In the genomic region with DNA sequence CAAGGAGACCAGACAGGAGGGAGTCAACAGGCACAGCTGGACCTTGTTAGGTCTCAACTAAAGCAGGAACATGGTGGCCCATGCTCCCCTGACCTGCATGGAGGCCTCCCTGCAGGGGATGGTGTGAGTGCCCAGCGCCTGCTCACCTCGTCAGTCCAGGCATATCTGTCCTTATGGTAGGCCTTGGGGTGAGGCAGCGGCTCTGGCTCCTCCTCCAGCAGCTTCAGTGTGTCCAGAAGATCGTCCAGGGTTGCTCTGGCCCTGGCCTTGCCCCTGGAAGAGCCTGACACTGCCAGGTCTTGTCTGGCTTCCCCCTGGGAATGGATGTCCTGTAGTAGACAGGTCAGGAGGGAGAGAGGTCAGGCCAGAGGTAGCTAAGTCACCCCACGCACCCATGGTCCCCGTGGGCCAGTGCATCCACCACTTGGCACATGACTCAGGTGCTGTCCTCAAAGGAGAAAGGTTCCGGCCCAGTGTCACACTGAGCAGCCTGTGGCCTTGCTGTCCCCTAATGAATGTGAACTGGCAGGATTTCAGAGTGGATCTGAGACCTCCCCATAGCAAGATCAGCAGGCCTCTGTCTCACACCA, we compare ENCODE assay signal across 32 mouse cellular contexts. TPM values are rescaled to one million over a fixed set of nuclear protein-coding genes. Genes with fewer than 3 reads are reported as not detected.
DNase-seq lines count a peak whose midpoint lies in the region; ATAC-seq lines count a peak whose summit lies in the region.
"Had no signal": no experiment of that assay in that cellular context is flagged by ENCODE, and none has a peak within 500 bp of the region (broad histone marks: within the 10 kb centered on the region; RNA-seq: fewer than 3 reads in every experiment).

No protein-coding gene starts in this region.

- 68% methylated on average over 7 of the region's 7 CpGs for WGBS in hindbrain, embryonic 10.5 days
- WGBS in hindbrain, embryonic 14.5 days = 82% methylated on average over 7 of the region's 7 CpGs
- WGBS in neural tube, embryonic 11.5 days = 84% methylated on average over 7 of the region's 7 CpGs
- WGBS in neural tube, embryonic 15.5 days = 88% methylated on average over 7 of the region's 7 CpGs
- 71% methylated on average over 7 of the region's 7 CpGs for WGBS in embryonic facial prominence, embryonic 13.5 days
- 83% methylated on average over 7 of the region's 7 CpGs for WGBS in heart, embryonic 10.5 days

- ATAC-seq in hindbrain, embryonic 14.5 days (ENCODE audit: low FRiP score) = no peak
- ATAC-seq in neural tube, embryonic 11.5 days (ENCODE audit: insufficient read depth, low FRiP score, low TSS enrichment) = no peak
- no peak for ATAC-seq in neural tube, embryonic 15.5 days (ENCODE audit: low FRiP score)
- ATAC-seq in embryonic facial prominence, embryonic 13.5 days (ENCODE audit: insufficient number of reproducible peaks, insufficient read depth, low FRiP score, low TSS enrichment, low read depth) = no peak
- ATAC-seq: forebrain, embryonic 15.5 days; intestine, embryonic 16.5 days; midbrain, embryonic 16.5 days had no signal

- peak overlapping the region; percentile 18; the same call in 1 of the 2 replicates for H3K27ac ChIP-seq in hindbrain, embryonic 10.5 days
- H3K27ac ChIP-seq in hindbrain, embryonic 14.5 days = no peak overlapping the region
- no peak overlapping the region for H3K27ac ChIP-seq in neural tube, embryonic 11.5 days (ENCODE audit: low read depth, low read length)
- no peak overlapping the region for H3K27ac ChIP-seq in neural tube, embryonic 15.5 days (replicated peaks)
- H3K27ac ChIP-seq in embryonic facial prominence, embryonic 13.5 days = no peak overlapping the region
- H3K27ac ChIP-seq in heart, embryonic 10.5 days = no peak overlapping the region
- H3K27ac ChIP-seq: forebrain, embryonic 15.5 days; gastrocnemius, adult 2 months; heart, embryonic 13.5 days; kidney, postnatal 0 days; left cerebral cortex, adult 2 months; limb, embryonic 13.5 days; lung, embryonic 15.5 days; stomach, postnatal 0 days had no signal

- H3K9me3 ChIP-seq in hindbrain, embryonic 10.5 days = no peaks in the 10 kb centered on the region
- no peaks in the 10 kb centered on the region for H3K9me3 ChIP-seq in hindbrain, embryonic 14.5 days (ENCODE audit: control insufficient read depth, low read length)
- no peaks in the 10 kb centered on the region for H3K9me3 ChIP-seq in neural tube, embryonic 11.5 days (ENCODE audit: control insufficient read depth, low read length)
- no peaks in the 10 kb centered on the region for H3K9me3 ChIP-seq in neural tube, embryonic 15.5 days (replicated peaks)
- no peaks in the 10 kb centered on the region for H3K9me3 ChIP-seq in embryonic facial prominence, embryonic 13.5 days
- no peaks in the 10 kb centered on the region for H3K9me3 ChIP-seq in heart, embryonic 10.5 days
- H3K9me3 ChIP-seq: forebrain, embryonic 15.5 days; heart, embryonic 13.5 days; limb, embryonic 13.5 days; lung, embryonic 15.5 days had no signal

- H3K9ac ChIP-seq in hindbrain, embryonic 14.5 days = no peak overlapping the region
- H3K9ac ChIP-seq in neural tube, embryonic 11.5 days (ENCODE audit: low read length) = no peak overlapping the region
- H3K9ac ChIP-seq in neural tube, embryonic 15.5 days (replicated peaks) = no peak overlapping the region
- H3K9ac ChIP-seq in embryonic facial prominence, embryonic 13.5 days = 0 out of 2 replicates have a peak overlapping the region, but pooled peaks have one; percentile 44
- H3K9ac ChIP-seq: forebrain, embryonic 15.5 days; heart, embryonic 13.5 days; limb, embryonic 13.5 days; lung, embryonic 15.5 days had no signal

- no peak for DNase-seq in hindbrain, embryonic 10.5 days (ENCODE audit: low spot score)
- no peak for DNase-seq in hindbrain, embryonic 14.5 days (ENCODE audit: low spot score)
- peak; percentile 8 for DNase-seq in neural tube, embryonic 11.5 days (ENCODE audit: low spot score)
- DNase-seq in adrenal gland, postnatal 10 days = peak; percentile 67
- DNase-seq in frontal cortex, adult 2 months (ENCODE audit: extremely low spot score in 1 of 2, low spot score in 1 of 2) = no peak
- no peak for DNase-seq in heart, embryonic 10.5 days (ENCODE audit: low spot score)
- DNase-seq: cerebellum, adult 18-20 months; cerebellum, postnatal 10 days; gastrocnemius, adult 2 months; gastrocnemius, postnatal 36 days; heart, adult 18-20 months; heart, postnatal 10 days; kidney, adult 8-10 months; kidney, postnatal 4 days; right cerebral cortex, adult 18-20 months; spleen, adult 18-20 months; thymus, adult 18-20 months; thymus, postnatal 25 days had no signal

- H3K4me1 ChIP-seq in hindbrain, embryonic 10.5 days (replicated peaks) = peaks cover 50% of the 10 kb centered on the region
- H3K4me1 ChIP-seq in hindbrain, embryonic 14.5 days (replicated peaks; ENCODE audit: control insufficient read depth, insufficient read depth, low read length) = 0 out of 2 replicates have a peak, but pooled peaks cover 4% of the 10 kb centered on the region
- peaks cover 11% of the 10 kb centered on the region; the same call in 1 of the 2 replicates for H3K4me1 ChIP-seq in neural tube, embryonic 11.5 days (ENCODE audit: control insufficient read depth, insufficient read depth, low read length)
- peaks cover 19% of the 10 kb centered on the region for H3K4me1 ChIP-seq in neural tube, embryonic 15.5 days
- H3K4me1 ChIP-seq in embryonic facial prominence, embryonic 13.5 days = peaks cover 22% of the 10 kb centered on the region
- H3K4me1 ChIP-seq in heart, embryonic 10.5 days = peaks cover 60% of the 10 kb centered on the region
- H3K4me1 ChIP-seq: forebrain, embryonic 15.5 days; heart, embryonic 13.5 days; lung, embryonic 15.5 days had no signal

- no peak overlapping the region for H3K4me2 ChIP-seq in hindbrain, embryonic 14.5 days (replicated peaks)
- no peak overlapping the region for H3K4me2 ChIP-seq in neural tube, embryonic 11.5 days (ENCODE audit: low read depth)
- H3K4me2 ChIP-seq in neural tube, embryonic 15.5 days = no peak overlapping the region
- no peak overlapping the region for H3K4me2 ChIP-seq in embryonic facial prominence, embryonic 13.5 days
- H3K4me2 ChIP-seq: forebrain, embryonic 15.5 days; heart, embryonic 13.5 days; limb, embryonic 13.5 days; liver, embryonic 11.5 days; lung, embryonic 15.5 days had no signal

- H3K27me3 ChIP-seq in hindbrain, embryonic 10.5 days (ENCODE audit: insufficient read depth, poor library complexity, severe bottlenecking) = peaks cover 73% of the 10 kb centered on the region
- H3K27me3 ChIP-seq in hindbrain, embryonic 14.5 days (ENCODE audit: control insufficient read depth, insufficient read depth, low read length) = no peaks in the 10 kb centered on the region
- no peaks in the 10 kb centered on the region for H3K27me3 ChIP-seq in neural tube, embryonic 11.5 days (ENCODE audit: control insufficient read depth, insufficient read depth, low read length)
- H3K27me3 ChIP-seq in neural tube, embryonic 15.5 days (replicated peaks) = no peaks in the 10 kb centered on the region
- H3K27me3 ChIP-seq in embryonic facial prominence, embryonic 13.5 days = no peaks in the 10 kb centered on the region
- H3K27me3 ChIP-seq in heart, embryonic 10.5 days (ENCODE audit: insufficient read depth, poor library complexity, severe bottlenecking) = peaks cover 4% of the 10 kb centered on the region; the same call in 1 of the 2 replicates
- H3K27me3 ChIP-seq: forebrain, embryonic 15.5 days; heart, embryonic 13.5 days; limb, embryonic 13.5 days; lung, embryonic 15.5 days had no signal

- no peak overlapping the region for H3K4me3 ChIP-seq in hindbrain, embryonic 10.5 days
- no peak overlapping the region for H3K4me3 ChIP-seq in hindbrain, embryonic 14.5 days (replicated peaks; ENCODE audit: low read length)
- no peak overlapping the region for H3K4me3 ChIP-seq in neural tube, embryonic 11.5 days (ENCODE audit: low read depth, low read length)
- no peak overlapping the region for H3K4me3 ChIP-seq in neural tube, embryonic 15.5 days (replicated peaks)
- no peak overlapping the region for H3K4me3 ChIP-seq in embryonic facial prominence, embryonic 13.5 days
- H3K4me3 ChIP-seq in heart, embryonic 10.5 days = no peak overlapping the region
- H3K4me3 ChIP-seq: forebrain, embryonic 15.5 days; gastrocnemius, adult 2 months; heart, embryonic 13.5 days; left cerebral cortex, adult 2 months; limb, embryonic 13.5 days; lung, embryonic 15.5 days; myocyte had no signal

- H3K36me3 ChIP-seq in hindbrain, embryonic 10.5 days = peaks cover 98% of the 10 kb centered on the region
- H3K36me3 ChIP-seq in hindbrain, embryonic 14.5 days (replicated peaks; ENCODE audit: control insufficient read depth, insufficient read depth) = peaks cover 87% of the 10 kb centered on the region
- peaks cover 28% of the 10 kb centered on the region for H3K36me3 ChIP-seq in neural tube, embryonic 11.5 days (ENCODE audit: control insufficient read depth, insufficient read depth, low read length)
- H3K36me3 ChIP-seq in neural tube, embryonic 15.5 days = peaks cover 70% of the 10 kb centered on the region
- H3K36me3 ChIP-seq in embryonic facial prominence, embryonic 13.5 days = peaks cover 98% of the 10 kb centered on the region
- peaks cover 97% of the 10 kb centered on the region for H3K36me3 ChIP-seq in heart, embryonic 10.5 days

RNA-seq across cellular contexts. Expression of a gene that starts 14.8 kb away (rescaled TPM):
- polyA plus RNA-seq in hindbrain, embryonic 10.5 days (2016; fragmentation: Nextera tagmentation; extraction: Ambion mirVana) = 39.6 and 45.4 TPM in 2 replicates
- polyA plus RNA-seq in hindbrain, embryonic 14.5 days (2014; fragmentation: Nextera tagmentation; extraction: Ambion mirVana) = 27.8 and 28.1 TPM in 2 replicates
- 28.4 and 32.2 TPM in 2 replicates for polyA plus RNA-seq in neural tube, embryonic 11.5 days (2014; fragmentation: Nextera tagmentation; extraction: Ambion mirVana)
- polyA plus RNA-seq in neural tube, embryonic 15.5 days (2015; fragmentation: Nextera tagmentation; extraction: Ambion mirVana) = 26.0 and 27.2 TPM in 2 replicates
- 10 to 100 TPM; 52.2 to 87.4 TPM for total RNA-seq in adrenal gland, postnatal 10 days (2021)
- polyA plus RNA-seq in embryonic facial prominence, embryonic 13.5 days (2015; fragmentation: Nextera tagmentation; extraction: Ambion mirVana) = 30.3 and 31.3 TPM in 2 replicates
- 38.8 and 43.4 TPM in 2 replicates for polyA plus RNA-seq in frontal cortex, adult 2 months (2012; rRNA removed)
- 21.1 and 29.0 TPM in 2 replicates for polyA plus RNA-seq in heart, embryonic 10.5 days (2016; fragmentation: Nextera tagmentation; extraction: Ambion mirVana)

RNA-seq across cellular contexts. Expression of a gene that starts 24.9 kb away (rescaled TPM):
- 1.6 and 3.2 TPM in 2 replicates for polyA plus RNA-seq in hindbrain, embryonic 10.5 days (2016; fragmentation: Nextera tagmentation; extraction: Ambion mirVana)
- 45.3 and 49.1 TPM in 2 replicates for polyA plus RNA-seq in hindbrain, embryonic 14.5 days (2014; fragmentation: Nextera tagmentation; extraction: Ambion mirVana)
- polyA plus RNA-seq in neural tube, embryonic 11.5 days (2014; fragmentation: Nextera tagmentation; extraction: Ambion mirVana) = 3.0 and 5.1 TPM in 2 replicates
- polyA plus RNA-seq in neural tube, embryonic 15.5 days (2015; fragmentation: Nextera tagmentation; extraction: Ambion mirVana) = 38.2 and 46.2 TPM in 2 replicates
- 10 to 100 TPM; 16.3 to 23.5 TPM for total RNA-seq in adrenal gland, postnatal 10 days (2021)
- polyA plus RNA-seq in embryonic facial prominence, embryonic 13.5 days (2015; fragmentation: Nextera tagmentation; extraction: Ambion mirVana) = 3.6 and 3.7 TPM in 2 replicates
- polyA plus RNA-seq in frontal cortex, adult 2 months (2012; rRNA removed) = 182 and 188 TPM in 2 replicates
- 0.51 and 0.58 TPM in 2 replicates for polyA plus RNA-seq in heart, embryonic 10.5 days (2016; fragmentation: Nextera tagmentation; extraction: Ambion mirVana)
- total RNA-seq: megakaryocyte-erythroid progenitor cell, adult 5-6 weeks had no signal

RNA-seq across cellular contexts. Expression of a gene that starts 26.7 kb away (rescaled TPM):
- 21.4 and 25.3 TPM in 2 replicates for polyA plus RNA-seq in hindbrain, embryonic 10.5 days (2016; fragmentation: Nextera tagmentation; extraction: Ambion mirVana)
- polyA plus RNA-seq in hindbrain, embryonic 14.5 days (2014; fragmentation: Nextera tagmentation; extraction: Ambion mirVana) = 17.7 and 20.1 TPM in 2 replicates
- polyA plus RNA-seq in neural tube, embryonic 11.5 days (2014; fragmentation: Nextera tagmentation; extraction: Ambion mirVana) = 16.9 and 18.8 TPM in 2 replicates
- 22.3 and 23.9 TPM in 2 replicates for polyA plus RNA-seq in neural tube, embryonic 15.5 days (2015; fragmentation: Nextera tagmentation; extraction: Ambion mirVana)
- 10 to 100 TPM in 1 of 2 experiments, 1 to 10 TPM in 1; 9.0 to 13.2 TPM for total RNA-seq in adrenal gland, postnatal 10 days (2021)
- 19.5 and 20.5 TPM in 2 replicates for polyA plus RNA-seq in embryonic facial prominence, embryonic 13.5 days (2015; fragmentation: Nextera tagmentation; extraction: Ambion mirVana)
- polyA plus RNA-seq in frontal cortex, adult 2 months (2012; rRNA removed) = 31.1 and 35.6 TPM in 2 replicates
- polyA plus RNA-seq in heart, embryonic 10.5 days (2016; fragmentation: Nextera tagmentation; extraction: Ambion mirVana) = 21.2 and 23.2 TPM in 2 replicates

RNA-seq across cellular contexts. Expression of a gene that starts 26.9 kb away (rescaled TPM):
- 86.4 and 92.2 TPM in 2 replicates for polyA plus RNA-seq in hindbrain, embryonic 10.5 days (2016; fragmentation: Nextera tagmentation; extraction: Ambion mirVana)
- polyA plus RNA-seq in hindbrain, embryonic 14.5 days (2014; fragmentation: Nextera tagmentation; extraction: Ambion mirVana) = 47.5 and 62.8 TPM in 2 replicates
- 65.7 and 70.7 TPM in 2 replicates for polyA plus RNA-seq in neural tube, embryonic 11.5 days (2014; fragmentation: Nextera tagmentation; extraction: Ambion mirVana)
- polyA plus RNA-seq in neural tube, embryonic 15.5 days (2015; fragmentation: Nextera tagmentation; extraction: Ambion mirVana) = 49.4 and 64.3 TPM in 2 replicates
- 10 to 100 TPM; 53.1 to 53.9 TPM for total RNA-seq in adrenal gland, postnatal 10 days (2021)
- polyA plus RNA-seq in embryonic facial prominence, embryonic 13.5 days (2015; fragmentation: Nextera tagmentation; extraction: Ambion mirVana) = 76.5 and 79.2 TPM in 2 replicates
- polyA plus RNA-seq in frontal cortex, adult 2 months (2012; rRNA removed) = 42.3 and 46.2 TPM in 2 replicates
- polyA plus RNA-seq in heart, embryonic 10.5 days (2016; fragmentation: Nextera tagmentation; extraction: Ambion mirVana) = 92.2 and 106 TPM in 2 replicates

Comparison
In these comparisons a context has a peak if more than half of its experiments do, and no peak if none do; other contexts are left out.
1. DNase-seq: peak in neural tube, embryonic 11.5 days (single experiment) and adrenal gland, postnatal 10 days (single experiment); none in hindbrain, embryonic 10.5 days (single experiment), hindbrain, embryonic 14.5 days (single experiment), frontal cortex, adult 2 months (0 of 2) and heart, embryonic 10.5 days (single experiment).